Mouse (Mus musculus): ENCODE measurements around the gene B3gnt3. TPM values are rescaled to one million over a fixed set of nuclear protein-coding genes. Genes with fewer than 3 reads are reported as not detected.

Gene B3gnt3
- polyA plus RNA-seq, 1 experiment from 2014 or later = 0.38 TPM

- Histone ChIP-seq H3K27ac (ENCODE audit: low read depth, low read length) (no peak overlapping the region), H3K27me3 (ENCODE audit: control insufficient read depth, insufficient read depth, low read length) (peaks cover 3% of the 10 kb centered on the region; the same call in 1 of the 2 replicates), H3K4me1 (ENCODE audit: control insufficient read depth, insufficient read depth, low read length) (peaks cover 14% of the 10 kb centered on the region), H3K36me3 (ENCODE audit: control insufficient read depth, insufficient read depth, low read length) (no peaks in the 10 kb centered on the region), H3K9me3 (ENCODE audit: control insufficient read depth, low read length) (no peaks in the 10 kb centered on the region), H3K4me2 (peak overlapping the region; percentile 52), H3K4me3 (ENCODE audit: low read depth, low read length) (peak overlapping the region; percentile 24), H3K9ac (ENCODE audit: low read length) (peak overlapping the region; percentile 36; the same call in 1 of the 2 replicates)
- DNase-seq (ENCODE audit: low spot score, missing footprints) = peak; percentile 85
- peak; percentile 34 for ATAC-seq (ENCODE audit: low FRiP score)
- WGBS = 7% methylated on average over 11 of the region's 16 CpGs
Measured at GRCm38 (mm10) chr8:71728826-71729620, 27.4 kb upstream of the B3gnt3 start.

GRCm38 (mm10) chr8:71728240-71728785 lies 26.7 kb upstream of the B3gnt3 start:
- no peaks in the 10 kb centered on the region for H3K36me3 ChIP-seq (ENCODE audit: control insufficient read depth, insufficient read depth, low read length)
- peak; percentile 94 for DNase-seq (ENCODE audit: low spot score, missing footprints)
- H3K4me2 ChIP-seq = peak overlapping the region; percentile 52
- H3K27ac ChIP-seq (ENCODE audit: low read depth, low read length) = no peak overlapping the region
- ATAC-seq (ENCODE audit: low FRiP score) = peak; percentile 57
- peak overlapping the region; percentile 36; the same call in 1 of the 2 replicates for H3K9ac ChIP-seq (ENCODE audit: low read length)
- WGBS = 4% methylated on average over 19 of the region's 21 CpGs
- H3K27me3 ChIP-seq (ENCODE audit: control insufficient read depth, insufficient read depth, low read length) = peaks cover 3% of the 10 kb centered on the region; the same call in 1 of the 2 replicates
- peaks cover 14% of the 10 kb centered on the region for H3K4me1 ChIP-seq (ENCODE audit: control insufficient read depth, insufficient read depth, low read length)
- no peaks in the 10 kb centered on the region for H3K9me3 ChIP-seq (ENCODE audit: control insufficient read depth, low read length)
- peak overlapping the region; percentile 24 for H3K4me3 ChIP-seq (ENCODE audit: low read depth, low read length)

GRCm38 (mm10) chr8:71725122-71725924 lies 23.7 kb upstream of the B3gnt3 start, which contains the start of gene Fcho1:
Gene Fcho1 (minus strand): TSS chr8:71725716.
- Histone ChIP-seq H3K4me1 (ENCODE audit: control insufficient read depth, insufficient read depth, low read length) (peaks cover 32% of the 10 kb centered on the region), H3K27ac (ENCODE audit: low read depth, low read length) (no peak within 1 kb of the TSS)
- WGBS = under 1% methylated on average over 45 of the region's 54 CpGs

GRCm38 (mm10) chr8:71724389-71724788 lies 22.8 kb upstream of the B3gnt3 start:
- Histone ChIP-seq H3K27ac (ENCODE audit: low read depth, low read length) (no peak overlapping the region), H3K27me3 (ENCODE audit: control insufficient read depth, insufficient read depth, low read length) (peaks cover 3% of the 10 kb centered on the region; the same call in 1 of the 2 replicates), H3K9ac (ENCODE audit: low read length) (no peak overlapping the region), H3K4me2 (peak overlapping the region; percentile 6; the same call in 1 of the 2 replicates), H3K4me1 (ENCODE audit: control insufficient read depth, insufficient read depth, low read length) (peaks cover 41% of the 10 kb centered on the region), H3K9me3 (ENCODE audit: control insufficient read depth, low read length) (no peaks in the 10 kb centered on the region), H3K36me3 (ENCODE audit: control insufficient read depth, insufficient read depth, low read length) (no peaks in the 10 kb centered on the region), H3K4me3 (ENCODE audit: low read depth, low read length) (no peak overlapping the region)
- DNase-seq (ENCODE audit: low spot score, missing footprints) (no peak), ATAC-seq (ENCODE audit: low FRiP score) (no peak)
- WGBS = 74% methylated on average over 4 of the region's 4 CpGs

More at GRCm38 (mm10) chr8:71725122-71725924, 23.7 kb upstream of the B3gnt3 start, which contains the start of gene Fcho1:
- peak within 1 kb of the TSS; percentile 64 for H3K9ac ChIP-seq (ENCODE audit: low read length)
- ATAC-seq (ENCODE audit: low FRiP score) (peak; percentile 84), DNase-seq (ENCODE audit: low spot score, missing footprints) (peak; percentile 97)
- no peaks in the 10 kb centered on the region for H3K36me3 ChIP-seq (ENCODE audit: control insufficient read depth, insufficient read depth, low read length)
- H3K4me3 ChIP-seq (ENCODE audit: low read depth, low read length) = peak within 1 kb of the TSS; percentile 70
- no peaks in the 10 kb centered on the region for H3K9me3 ChIP-seq (ENCODE audit: control insufficient read depth, low read length)
- H3K27me3 ChIP-seq (ENCODE audit: control insufficient read depth, insufficient read depth, low read length) = peaks cover 3% of the 10 kb centered on the region; the same call in 1 of the 2 replicates
- H3K4me2 ChIP-seq = peak within 1 kb of the TSS; percentile 72

- Histone ChIP-seq H3K4me3 (ENCODE audit: low read depth, low read length) (no peak overlapping the region), H3K27me3 (ENCODE audit: control insufficient read depth, insufficient read depth, low read length) (peaks cover 3% of the 10 kb centered on the region; the same call in 1 of the 2 replicates), H3K4me1 (ENCODE audit: control insufficient read depth, insufficient read depth, low read length) (peaks cover 39% of the 10 kb centered on the region), H3K9ac (ENCODE audit: low read length) (no peak overlapping the region), H3K27ac (ENCODE audit: low read depth, low read length) (no peak overlapping the region), H3K4me2 (no peak overlapping the region), H3K36me3 (ENCODE audit: control insufficient read depth, insufficient read depth, low read length) (no peaks in the 10 kb centered on the region), H3K9me3 (ENCODE audit: control insufficient read depth, low read length) (no peaks in the 10 kb centered on the region)
- WGBS = 74% methylated on average over 14 of the region's 14 CpGs
- ATAC-seq (ENCODE audit: low FRiP score) (no peak), DNase-seq (ENCODE audit: low spot score, missing footprints) (no peak)
Measured at GRCm38 (mm10) chr8:71723047-71723551, 21.5 kb upstream of the B3gnt3 start.

GRCm38 (mm10) chr8:71719928-71720457 lies 18.4 kb upstream of the B3gnt3 start:
- peak; percentile 99 for DNase-seq (ENCODE audit: low spot score, missing footprints)
- H3K4me1 ChIP-seq (ENCODE audit: control insufficient read depth, insufficient read depth, low read length) = peaks cover 36% of the 10 kb centered on the region
- H3K27me3 ChIP-seq (ENCODE audit: control insufficient read depth, insufficient read depth, low read length) = no peaks in the 10 kb centered on the region
- H3K4me3 ChIP-seq (ENCODE audit: low read depth, low read length) = no peak overlapping the region
- no peaks in the 10 kb centered on the region for H3K9me3 ChIP-seq (ENCODE audit: control insufficient read depth, low read length)
- H3K9ac ChIP-seq (ENCODE audit: low read length) = no peak overlapping the region
- H3K36me3 ChIP-seq (ENCODE audit: control insufficient read depth, insufficient read depth, low read length) = no peaks in the 10 kb centered on the region
- H3K27ac ChIP-seq (ENCODE audit: low read depth, low read length) = peak overlapping the region; percentile 52; the same call in 1 of the 2 replicates
- ATAC-seq (ENCODE audit: low FRiP score) = peak; percentile 85
- H3K4me2 ChIP-seq = peak overlapping the region; percentile 15; the same call in 1 of the 2 replicates
- 19% methylated on average over 7 of the region's 7 CpGs for WGBS

- Histone ChIP-seq H3K36me3 (ENCODE audit: control insufficient read depth, insufficient read depth, low read length) (no peaks in the 10 kb centered on the region), H3K27me3 (ENCODE audit: control insufficient read depth, insufficient read depth, low read length) (no peaks in the 10 kb centered on the region), H3K4me1 (ENCODE audit: control insufficient read depth, insufficient read depth, low read length) (peaks cover 33% of the 10 kb centered on the region), H3K4me2 (no peak overlapping the region), H3K4me3 (ENCODE audit: low read depth, low read length) (no peak overlapping the region), H3K27ac (ENCODE audit: low read depth, low read length) (no peak overlapping the region; the same call in 1 of the 2 replicates), H3K9me3 (ENCODE audit: control insufficient read depth, low read length) (no peaks in the 10 kb centered on the region), H3K9ac (ENCODE audit: low read length) (no peak overlapping the region)
- ATAC-seq (ENCODE audit: low FRiP score) = no peak
- no peak for DNase-seq (ENCODE audit: low spot score, missing footprints)
- 63% methylated on average over 4 of the region's 4 CpGs for WGBS
Measured at GRCm38 (mm10) chr8:71719218-71719617, 17.6 kb upstream of the B3gnt3 start.

- no peak overlapping the region for H3K9ac ChIP-seq (ENCODE audit: low read length)
- no peak for ATAC-seq (ENCODE audit: low FRiP score)
- no peaks in the 10 kb centered on the region for H3K9me3 ChIP-seq (ENCODE audit: control insufficient read depth, low read length)
- no peaks in the 10 kb centered on the region for H3K27me3 ChIP-seq (ENCODE audit: control insufficient read depth, insufficient read depth, low read length)
- H3K4me1 ChIP-seq (ENCODE audit: control insufficient read depth, insufficient read depth, low read length) = peaks cover 33% of the 10 kb centered on the region
- no peak overlapping the region for H3K27ac ChIP-seq (ENCODE audit: low read depth, low read length)
- no peak overlapping the region for H3K4me3 ChIP-seq (ENCODE audit: low read depth, low read length)
- no peak overlapping the region for H3K4me2 ChIP-seq
- WGBS = 29% methylated on average over 3 of the region's 3 CpGs
- DNase-seq (ENCODE audit: low spot score, missing footprints) = peak; percentile 72
- H3K36me3 ChIP-seq (ENCODE audit: control insufficient read depth, insufficient read depth, low read length) = no peaks in the 10 kb centered on the region
Measured at GRCm38 (mm10) chr8:71718252-71718651, 16.7 kb upstream of the B3gnt3 start.
